Mouse (Mus musculus) spleen, adult 12 weeks (tissue): ENCODE data around the gene Mettl9.
"Not testable (repeated sequence)": the region's sequence is repeated elsewhere in the genome, so short reads cannot be mapped to it uniquely, and the experiment has no call there.

Experiments
- DNase-seq: peaks from one replicate; pipeline ENCODE4 v3.0.0; 2022; ENCODE audit warnings: low spot score

The Mettl9 gene

GRCm38 (mm10) chr7:121033856-121034652, at the start of gene Mettl9:
Mettl9 (plus strand) TSS chr7:121034445.
- DNase-seq: peak; percentile 80

- no peak for DNase-seq
These were observed 43.1 kb upstream of the Mettl9 start for GRCm38 (mm10) chr7:120991191-120991590.

- DNase-seq: no peak
These were observed 35.2 kb upstream of the Mettl9 start for GRCm38 (mm10) chr7:120999021-120999530.

- DNase-seq: no peak
These were observed 34.0 kb upstream of the Mettl9 start for GRCm38 (mm10) chr7:121000065-121000822.

- no peak for DNase-seq
These were observed 32.4 kb upstream of the Mettl9 start for GRCm38 (mm10) chr7:121001879-121002278.

- DNase-seq: no peak
These were observed 31.8 kb upstream of the Mettl9 start for GRCm38 (mm10) chr7:121002407-121002928.

GRCm38 (mm10) chr7:121003793-121004418, 30.3 kb upstream of the Mettl9 start:
- DNase-seq: no peak

- no peak for DNase-seq
These were observed 22.2 kb upstream of the Mettl9 start for GRCm38 (mm10) chr7:121011794-121012689.

- no peak for DNase-seq
These were observed 19.8 kb upstream of the Mettl9 start for GRCm38 (mm10) chr7:121014486-121014885.

GRCm38 (mm10) chr7:121018778-121019177, 15.5 kb upstream of the Mettl9 start:
- DNase-seq: no peak

- DNase-seq: no peak
These were observed 14.0 kb upstream of the Mettl9 start for GRCm38 (mm10) chr7:121020277-121020676.

GRCm38 (mm10) chr7:121025221-121026008, 8.8 kb upstream of the Mettl9 start:
- no peak for DNase-seq

- no peak for DNase-seq
These were observed 7.9 kb upstream of the Mettl9 start for GRCm38 (mm10) chr7:121026300-121026699.

- not testable (repeated sequence) for DNase-seq
These were observed 4.3 kb upstream of the Mettl9 start for GRCm38 (mm10) chr7:121029947-121030346.

GRCm38 (mm10) chr7:121034701-121035141, 476 bp downstream of the Mettl9 start:
- peak; percentile 68 for DNase-seq

- peak; percentile 16 for DNase-seq
These were observed 996 bp downstream of the Mettl9 start for GRCm38 (mm10) chr7:121035161-121035721.

- no peak for DNase-seq
These were observed 6.3 kb downstream of the Mettl9 start for GRCm38 (mm10) chr7:121040595-121040994.

GRCm38 (mm10) chr7:121041989-121042388, 7.7 kb downstream of the Mettl9 start:
- DNase-seq: no peak

- no peak for DNase-seq
These were observed 8.8 kb downstream of the Mettl9 start for GRCm38 (mm10) chr7:121043004-121043403.

- no peak for DNase-seq
These were observed 9.3 kb downstream of the Mettl9 start for GRCm38 (mm10) chr7:121043510-121043909.
